Mouse (Mus musculus) neural tube, embryonic 10.5 days (tissue): Measurements from ENCODE around the gene Snx33.
"Not testable (repeated sequence)": the region's sequence is repeated elsewhere in the genome, so short reads cannot be mapped to it uniquely, and the experiment has no call there.

Experiments
- DNase-seq: peaks from one replicate; pipeline ENCODE4 v3.0.0-alpha.2; 2017; ENCODE audit warnings: low spot score; ENCODE audit errors: extremely low spot score

Gene Snx33

DNA sequence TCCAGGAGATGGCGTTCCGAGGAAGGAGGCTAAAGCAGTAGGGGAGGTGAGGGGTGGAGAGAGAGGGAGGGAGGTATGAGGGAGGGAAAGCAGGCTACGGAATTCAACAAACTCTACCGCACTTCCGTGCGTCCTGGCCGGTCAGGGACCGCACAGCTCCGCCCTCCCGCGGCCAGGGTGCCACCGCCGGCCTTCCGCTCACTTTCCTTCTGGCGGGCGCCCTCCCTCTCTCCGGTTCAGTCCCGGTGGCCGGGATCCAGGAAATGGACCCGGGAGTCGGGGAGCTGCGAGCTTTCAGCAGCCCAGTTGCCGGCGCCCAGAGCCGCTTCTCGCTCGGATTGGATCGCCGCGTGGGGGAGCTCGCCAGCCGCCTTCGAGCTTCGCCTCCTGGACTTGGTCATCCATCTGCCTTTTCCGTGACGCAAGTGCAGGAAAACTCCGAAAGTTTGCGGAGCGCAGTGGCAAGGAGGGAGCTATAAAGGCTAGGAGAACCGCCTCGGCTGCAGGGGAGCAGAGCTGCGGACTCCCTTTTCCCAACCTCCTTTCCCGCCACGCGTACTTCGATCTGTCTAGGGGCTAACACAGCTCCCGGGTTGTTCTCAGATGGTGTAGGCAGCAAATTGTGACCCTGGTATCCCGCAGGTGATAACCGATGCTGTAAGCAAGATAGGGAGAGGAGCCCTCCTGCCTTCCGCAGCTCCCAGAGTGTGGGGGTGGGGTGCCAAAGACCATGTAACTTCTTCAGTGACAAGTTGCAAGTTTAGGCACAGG is at the start of gene Snx33:
TSS of gene Snx33 (minus strand) at position 331 of the 771 bp plus-strand sequence.
- peak; percentile 95 for DNase-seq

DNA sequence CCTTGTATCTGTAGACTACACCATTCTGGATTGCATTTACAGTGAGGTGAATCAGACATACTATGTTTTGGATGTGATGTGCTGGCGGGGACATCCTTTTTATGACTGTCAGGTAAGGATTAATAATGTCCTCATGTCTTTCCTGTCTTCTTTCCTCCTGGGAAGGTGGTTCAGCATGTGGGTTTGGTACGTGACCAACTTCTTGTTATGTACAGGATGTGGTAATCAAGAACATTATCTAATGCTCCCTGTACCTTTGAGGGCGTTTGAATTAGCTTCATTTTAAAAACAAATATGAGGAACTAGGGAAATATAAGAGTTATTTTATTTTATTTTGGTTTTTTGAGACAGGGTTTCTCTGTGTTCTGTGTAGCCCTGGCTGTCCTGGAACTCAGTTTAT is 47.0 kb upstream of the Snx33 start:
- no peak for DNase-seq

DNA sequence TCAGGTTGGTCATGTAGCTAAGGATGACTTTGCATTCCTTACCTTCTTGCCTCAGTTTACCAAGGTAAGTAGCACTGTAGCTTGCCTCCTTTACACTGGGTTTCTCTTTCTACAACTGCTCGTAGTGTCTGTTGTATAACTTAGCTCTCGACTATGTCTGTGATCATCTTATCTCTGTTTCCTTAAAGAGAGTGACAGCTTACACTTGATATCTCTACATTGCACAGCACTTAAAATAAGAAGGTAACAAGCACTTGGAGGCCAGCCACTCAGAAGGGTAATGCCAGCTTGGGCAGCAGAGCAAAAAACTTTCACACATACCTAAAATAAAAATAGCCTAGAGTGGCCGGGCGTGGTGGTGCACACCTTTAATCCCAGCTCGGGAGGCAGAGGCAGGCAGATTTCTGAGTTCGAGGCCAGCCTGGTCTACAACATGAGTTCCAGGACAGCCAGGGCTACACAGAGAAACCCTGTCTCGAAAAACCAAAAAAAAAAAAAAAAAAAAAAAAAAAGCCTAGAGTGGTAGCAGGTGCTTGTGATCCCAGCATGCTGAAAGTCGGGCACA is 45.9 kb upstream of the Snx33 start:
- DNase-seq = no peak

DNA sequence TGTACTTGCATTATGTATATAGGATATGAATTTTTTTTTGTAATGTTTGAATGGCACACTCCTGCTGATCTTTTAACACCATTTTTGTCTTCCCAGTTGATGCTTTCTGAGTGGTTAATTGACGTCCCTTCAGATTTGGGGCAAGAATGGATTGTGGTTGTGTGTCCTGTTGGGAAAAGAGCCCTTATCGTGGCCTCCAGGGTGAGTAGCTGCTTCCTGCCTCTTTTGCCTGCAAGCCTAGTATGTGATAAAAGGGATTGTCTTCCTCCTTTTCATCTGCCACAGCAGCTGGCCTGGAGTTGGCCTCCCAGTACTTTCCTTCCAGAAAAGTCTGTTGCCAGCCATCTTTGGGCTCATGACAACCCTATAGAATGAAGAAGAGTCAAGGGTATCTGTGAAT is 42.0 kb upstream of the Snx33 start:
- DNase-seq = no peak

DNA sequence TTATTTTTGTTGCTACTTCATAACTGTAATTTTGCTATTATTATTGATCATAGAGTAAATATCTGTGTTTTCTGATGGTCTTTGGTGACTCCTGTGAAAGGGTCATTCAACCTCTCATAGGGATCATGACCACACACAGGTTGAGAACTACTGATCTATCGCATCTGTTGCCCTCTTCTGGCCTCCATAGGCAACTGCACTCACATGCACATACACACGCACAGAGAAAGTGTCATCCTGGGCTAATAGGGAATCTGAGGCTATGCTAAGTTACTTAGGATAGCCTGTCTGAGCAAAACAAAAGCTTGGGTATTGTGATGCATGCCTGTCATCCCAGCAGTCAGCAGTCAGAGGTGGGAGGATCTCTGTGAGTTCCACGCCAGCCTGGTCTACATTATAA is 33.4 kb upstream of the Snx33 start:
- DNase-seq = no peak

DNA sequence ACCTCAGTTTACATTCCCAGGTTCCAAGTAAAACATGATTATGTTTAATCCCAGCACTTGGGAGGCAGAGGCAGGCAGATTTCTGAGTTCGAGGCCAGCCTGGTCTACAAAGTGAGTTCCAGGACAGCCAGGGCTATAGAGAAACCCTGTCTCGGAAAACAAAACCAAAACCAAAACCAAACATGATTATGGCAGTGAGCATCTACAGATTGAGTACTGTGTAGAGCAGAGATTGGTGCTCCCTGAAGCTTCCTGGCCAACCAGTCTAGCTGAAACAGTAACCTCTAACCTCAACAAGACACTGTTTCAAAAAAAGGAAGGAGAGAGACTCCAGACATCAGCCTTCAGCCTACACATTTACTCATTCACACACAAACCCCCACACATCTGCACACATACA is 30.5 kb upstream of the Snx33 start:
- no peak for DNase-seq

DNA sequence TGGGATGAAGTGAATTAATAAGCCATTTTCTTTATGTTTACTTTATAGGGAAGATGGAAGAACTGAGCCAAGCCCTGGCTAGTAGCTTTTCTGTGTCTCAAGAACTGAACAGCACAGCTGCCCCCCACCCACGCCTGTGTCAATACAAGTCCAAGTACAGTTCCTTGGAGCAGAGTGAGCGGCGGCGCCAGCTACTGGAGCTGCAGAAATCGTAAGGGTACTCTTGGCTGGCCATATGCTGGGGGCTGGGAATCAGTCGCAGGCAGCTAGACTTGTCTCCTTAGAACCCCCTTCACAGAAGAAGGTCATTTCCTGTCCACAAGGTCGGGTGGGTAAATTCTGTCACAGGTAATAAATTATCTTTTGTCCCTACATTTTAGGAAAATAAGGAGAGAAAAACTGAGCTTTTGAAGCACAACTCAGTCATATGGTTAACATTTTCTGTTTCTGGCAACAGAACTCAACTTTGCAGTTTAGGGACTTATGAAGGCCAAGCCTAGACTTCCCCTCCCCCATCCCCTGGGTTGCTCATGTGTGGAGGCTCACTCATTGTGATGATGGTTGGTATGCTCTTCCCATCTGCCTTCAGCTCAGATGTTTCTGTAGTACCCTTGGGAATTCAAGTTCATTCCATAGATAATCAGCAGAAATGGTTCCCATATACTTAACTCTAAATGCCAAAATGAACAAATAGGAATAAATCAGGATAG is 28.9 kb upstream of the Snx33 start:
- DNase-seq = no peak

DNA sequence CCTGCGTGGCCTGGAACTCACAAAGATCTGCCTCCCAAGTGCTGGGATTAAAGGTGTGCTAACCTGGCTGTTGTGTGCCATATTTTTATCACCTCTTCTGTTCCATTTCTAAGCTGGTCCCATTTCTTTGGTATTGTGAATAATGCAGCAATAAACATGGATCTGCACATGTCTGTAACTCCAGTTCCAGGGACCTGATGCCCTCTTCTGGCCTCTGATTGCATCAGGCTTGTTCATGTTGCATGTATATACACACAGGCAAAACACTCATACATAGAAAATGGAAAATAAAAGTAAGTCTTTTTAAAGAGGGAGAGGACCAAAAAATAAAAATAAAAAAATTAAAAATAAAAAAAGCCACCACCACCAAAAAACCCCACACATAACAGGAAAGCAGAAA is 25.4 kb upstream of the Snx33 start:
- no peak for DNase-seq

DNA sequence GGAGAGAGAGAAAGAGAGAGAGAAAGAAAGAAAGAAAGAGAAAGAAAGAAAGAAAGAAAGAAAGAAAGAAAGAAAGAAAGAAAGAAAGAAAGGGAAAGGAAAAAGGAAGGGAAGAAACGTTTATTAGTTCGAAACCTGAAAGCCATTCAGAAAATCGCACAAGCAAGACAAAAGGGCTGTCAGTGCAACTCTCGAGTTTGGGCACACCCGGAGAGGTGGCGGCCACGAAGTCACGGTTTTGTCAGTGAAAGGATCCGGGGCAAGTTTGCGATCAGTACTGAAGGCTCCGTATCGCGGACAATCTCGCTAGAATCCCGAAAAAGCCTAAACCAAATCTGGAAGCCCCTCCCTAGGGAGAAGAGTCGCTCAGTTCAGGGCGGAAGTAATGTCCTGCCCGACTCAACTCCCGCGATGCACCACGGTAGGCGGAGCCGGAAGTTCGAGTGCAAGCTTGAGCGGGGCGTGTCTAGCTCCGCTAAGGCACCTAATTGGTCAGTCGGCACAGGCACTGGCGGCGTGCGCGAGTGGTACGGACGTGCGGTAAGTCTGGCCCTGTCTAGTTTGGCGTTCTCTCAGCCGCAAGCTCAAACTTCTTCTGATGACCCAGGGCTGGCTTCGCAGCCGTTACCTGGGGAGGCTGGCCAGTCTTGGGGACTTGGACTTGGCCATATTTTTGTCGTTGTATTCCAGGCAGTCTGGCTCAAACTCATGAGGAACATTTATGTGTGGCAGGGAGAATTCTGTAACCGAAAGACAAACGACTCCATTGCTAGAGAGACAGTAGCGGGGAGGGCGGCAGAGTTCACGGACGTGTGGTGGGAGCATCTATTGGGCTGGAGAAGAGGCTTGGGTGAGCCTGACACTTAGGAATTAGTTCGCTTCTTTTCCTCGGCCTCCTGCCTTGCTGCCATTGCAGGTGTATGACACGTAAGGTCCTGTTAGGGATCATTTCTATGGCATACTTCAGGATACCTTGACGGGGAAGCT is 22.5 kb upstream of the Snx33 start, which contains the start of gene Snupn:
TSS of gene Snupn (plus strand) at position 465 of the 987 bp plus-strand sequence.
- DNase-seq = peak; percentile 98

DNA sequence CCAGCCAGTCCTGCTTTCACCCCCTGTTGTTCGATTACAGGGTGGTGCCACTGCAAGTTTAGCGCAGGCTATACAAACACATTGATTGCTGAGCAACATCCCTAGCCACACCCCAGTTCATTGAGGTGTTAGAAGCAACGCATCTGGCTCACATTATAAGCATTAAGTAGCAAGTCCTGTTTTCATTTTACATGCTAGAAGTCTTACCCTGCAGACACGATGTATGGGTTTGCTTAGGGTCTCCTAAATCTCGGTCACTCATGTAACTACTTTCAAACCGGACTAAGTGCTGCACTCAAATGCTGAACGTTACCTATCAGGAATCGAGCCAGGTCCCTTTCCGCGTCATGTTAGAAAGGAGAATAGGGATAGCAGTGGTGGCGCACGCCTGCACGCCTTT is 21.6 kb upstream of the Snx33 start:
- peak; percentile 18 for DNase-seq

DNA sequence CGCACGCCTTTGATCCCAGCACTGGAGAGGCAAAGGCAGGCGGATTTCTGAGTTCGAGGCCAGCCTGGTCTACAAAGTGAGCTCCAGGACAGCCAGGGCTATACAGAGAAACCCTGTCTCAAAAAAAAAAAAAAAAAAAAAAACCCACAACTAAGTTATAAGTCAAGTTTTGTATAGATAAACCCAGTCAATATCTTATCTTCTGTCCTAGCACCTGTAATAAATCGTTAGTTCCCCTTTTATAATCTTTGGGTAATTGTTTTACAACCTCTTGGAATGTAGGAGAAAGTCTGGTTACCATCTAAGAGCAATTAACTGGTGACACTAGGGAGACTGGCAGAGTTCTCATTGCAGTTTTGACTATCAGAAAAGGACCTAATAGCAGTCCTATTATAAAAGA is 20.5 kb upstream of the Snx33 start:
- not testable (repeated sequence) for DNase-seq

DNA sequence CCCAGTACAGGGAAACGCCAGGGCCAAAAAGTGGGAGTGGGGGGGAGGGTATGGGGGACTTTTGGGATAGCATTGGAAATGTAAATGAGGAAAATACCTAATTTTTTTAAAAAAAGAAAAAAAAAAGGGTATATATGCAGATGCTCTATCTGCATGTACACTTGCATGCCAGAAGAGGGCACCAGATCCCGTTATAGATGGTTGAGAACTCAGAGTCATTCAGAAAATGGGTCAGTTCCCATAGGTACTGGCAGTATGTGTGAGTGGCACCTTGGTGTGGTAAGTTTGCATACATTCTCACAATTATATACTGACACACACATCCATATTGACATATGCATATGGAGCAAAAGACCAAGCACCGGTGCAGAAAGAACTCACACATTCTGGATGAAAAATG is 19.3 kb upstream of the Snx33 start:
- peak; percentile 32 for DNase-seq

DNA sequence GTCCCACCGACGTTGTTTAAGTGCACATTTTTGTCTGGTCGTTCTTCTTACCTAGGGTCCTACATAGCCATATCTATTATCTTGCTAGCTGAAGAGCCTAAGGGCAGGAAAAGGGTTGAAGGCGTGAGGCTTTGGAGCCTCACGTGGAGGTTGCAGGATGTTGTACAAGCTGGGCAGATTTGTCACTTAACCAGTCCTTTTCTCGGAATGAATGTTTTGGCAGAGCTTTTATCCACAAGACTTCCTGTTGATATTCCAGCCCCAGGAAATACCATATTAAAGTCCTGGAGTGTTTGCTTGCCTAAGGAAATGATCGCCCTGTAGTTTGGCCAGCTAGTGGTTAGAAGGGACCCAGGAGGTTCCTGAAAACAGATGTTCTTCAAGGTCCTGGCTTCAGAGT is 10.2 kb upstream of the Snx33 start:
- peak; percentile 17 for DNase-seq

DNA sequence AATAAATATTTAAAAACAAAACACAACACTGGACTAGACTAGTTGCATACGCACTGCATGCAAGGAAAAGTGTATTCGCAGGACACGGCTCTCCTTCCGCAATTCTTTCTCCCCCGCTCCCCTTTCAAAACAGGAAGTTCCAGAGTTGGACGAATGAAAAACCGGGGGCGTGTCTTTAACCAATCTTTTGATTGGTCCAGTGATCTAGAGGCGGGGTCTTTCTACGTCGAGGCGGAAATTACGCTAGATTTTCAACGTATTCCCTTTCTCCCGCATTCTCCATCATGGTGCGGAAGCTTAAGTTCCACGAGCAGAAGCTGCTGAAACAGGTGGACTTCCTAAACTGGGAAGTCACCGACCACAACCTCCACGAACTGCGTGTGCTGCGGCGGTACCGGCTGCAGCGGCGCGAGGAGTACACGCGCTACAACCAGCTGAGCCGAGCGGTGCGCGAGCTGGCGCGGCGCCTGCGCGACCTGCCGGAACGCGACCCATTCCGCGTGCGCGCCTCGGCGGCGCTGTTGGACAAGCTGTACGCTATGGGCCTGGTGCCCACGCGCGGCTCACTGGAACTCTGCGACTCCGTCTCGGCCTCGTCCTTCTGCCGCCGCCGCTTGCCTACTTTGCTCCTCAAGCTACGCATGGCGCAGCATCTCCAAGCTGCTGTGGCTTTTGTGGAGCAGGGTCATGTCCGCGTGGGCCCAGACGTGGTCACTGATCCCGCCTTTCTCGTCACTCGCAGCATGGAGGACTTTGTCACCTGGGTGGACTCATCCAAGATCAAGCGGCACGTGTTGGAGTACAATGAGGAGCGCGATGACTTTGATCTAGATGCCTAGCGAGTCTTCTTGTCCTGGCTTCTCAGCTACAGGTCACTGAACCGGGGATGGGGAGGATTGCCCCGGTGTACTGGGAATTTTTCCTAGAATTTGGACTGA is 9.3 kb upstream of the Snx33 start, which contains the start of gene Imp3:
TSS of gene Imp3 (plus strand) at position 253 of the 938 bp plus-strand sequence.
- DNase-seq = peak; percentile 82

DNA sequence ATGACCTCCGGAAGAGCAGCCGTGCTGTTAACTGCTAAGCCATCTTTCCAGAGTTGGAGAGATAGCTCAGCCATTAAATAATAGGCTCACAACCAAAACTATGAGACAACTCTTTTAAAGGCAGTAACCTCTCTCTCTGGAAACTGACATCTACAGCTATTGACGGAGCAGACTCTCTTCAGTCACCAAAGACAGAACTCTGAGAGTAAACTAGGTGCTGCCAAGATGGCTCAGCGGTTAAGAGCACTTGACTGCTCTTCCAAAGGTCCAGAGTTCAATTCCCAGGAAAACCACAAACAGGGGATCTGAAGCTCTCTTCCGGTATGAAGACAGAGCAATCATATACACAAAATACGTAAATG is 8.7 kb upstream of the Snx33 start:
- DNase-seq = no peak

DNA sequence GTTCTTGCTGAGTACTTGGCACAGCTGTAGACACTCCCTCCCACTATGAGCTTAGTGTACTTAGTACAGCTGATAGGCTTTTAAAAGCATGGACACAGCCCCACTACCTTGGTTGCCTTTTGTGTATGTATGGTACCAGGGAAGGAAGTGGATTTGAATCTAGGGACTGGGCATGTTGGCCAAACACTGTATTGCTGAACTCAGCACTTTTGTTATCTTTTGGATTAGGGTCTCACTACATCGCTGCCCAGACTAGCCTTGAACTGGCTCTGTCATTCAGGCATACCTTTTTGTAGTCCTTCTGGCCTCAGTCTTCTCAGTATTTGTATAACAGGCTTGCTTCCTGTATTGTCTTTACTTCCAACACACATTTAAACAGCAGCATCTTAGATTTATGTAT is 2.4 kb upstream of the Snx33 start:
- no peak for DNase-seq

DNA sequence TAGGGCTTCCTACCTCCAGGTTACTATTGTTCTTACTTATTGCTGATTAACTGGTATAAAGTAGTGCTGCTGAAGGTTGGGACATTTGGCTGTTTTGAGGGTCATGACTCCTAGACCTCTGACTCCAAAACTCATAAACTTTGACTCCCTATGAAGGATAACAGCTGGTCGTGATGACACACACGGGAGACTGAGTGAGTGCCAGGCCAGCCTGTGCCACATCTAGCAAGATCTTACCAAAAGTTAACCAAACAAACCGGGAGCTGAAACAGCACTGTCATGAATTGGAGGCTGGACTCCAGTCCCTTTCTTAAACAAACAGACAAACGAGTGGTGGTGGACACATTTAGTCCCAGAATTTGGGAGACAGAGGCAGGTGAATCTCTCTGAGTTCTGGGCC is 1.3 kb upstream of the Snx33 start:
- no peak for DNase-seq

DNA sequence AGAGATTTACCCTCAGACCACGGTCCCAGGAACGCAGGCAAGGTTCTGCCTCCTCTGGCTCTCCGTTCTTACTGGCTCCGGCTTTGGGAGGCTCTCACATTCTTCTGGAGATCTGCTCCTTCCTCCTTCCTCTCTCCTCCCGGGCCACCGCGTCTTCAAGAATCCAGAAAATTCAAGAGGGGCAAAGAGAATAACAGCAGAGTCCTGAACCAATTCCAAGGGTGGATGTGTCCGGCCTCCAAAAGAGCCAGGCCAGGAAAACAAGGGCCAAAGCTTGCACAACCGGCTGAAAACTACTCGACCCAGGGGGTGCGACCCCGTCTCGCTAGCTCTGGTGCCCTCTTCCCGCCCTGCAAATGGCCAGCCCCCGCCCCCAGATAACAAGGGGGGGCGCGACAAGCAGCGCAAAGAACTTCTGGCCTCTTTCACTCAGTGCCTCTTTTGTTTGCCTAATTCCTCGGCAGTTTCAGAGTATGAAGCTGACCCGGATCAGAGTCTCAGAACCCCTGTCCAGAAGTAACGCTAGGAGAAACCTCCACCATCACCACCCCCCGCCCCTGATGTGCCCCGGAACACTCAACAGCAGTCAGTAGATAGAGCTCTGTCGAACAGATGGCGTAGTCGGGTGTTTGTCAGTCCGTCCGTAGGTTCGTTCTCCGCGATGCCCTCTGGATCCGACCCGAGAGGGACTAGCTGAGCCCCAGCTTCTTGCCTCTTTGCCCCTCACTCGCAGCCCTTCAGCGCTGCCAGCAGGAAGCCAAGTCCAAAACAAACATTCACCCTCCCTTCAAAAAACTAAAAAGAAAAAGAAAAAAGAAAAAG is 769 bp downstream of the Snx33 start:
- DNase-seq = peak; percentile 69

DNA sequence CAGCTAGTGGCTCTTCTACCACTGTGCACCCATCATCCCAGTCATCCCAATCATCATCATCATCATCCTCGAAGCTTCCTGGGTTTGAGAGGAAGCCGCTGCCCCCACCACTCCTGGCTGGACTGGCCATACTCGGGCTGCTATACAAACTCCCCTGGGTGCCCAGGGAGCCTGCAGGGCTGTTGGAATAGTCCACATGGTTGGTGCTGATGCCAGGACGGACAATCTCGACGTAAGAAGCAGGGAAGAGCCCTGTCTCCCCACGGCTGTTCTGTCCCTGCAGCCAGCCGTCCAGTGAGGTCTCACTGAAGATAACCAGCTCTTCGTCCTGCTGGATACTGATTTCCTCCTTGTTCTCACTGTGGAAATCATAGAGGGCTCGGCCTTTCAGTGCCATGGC is 1.8 kb downstream of the Snx33 start:
- no peak for DNase-seq

DNA sequence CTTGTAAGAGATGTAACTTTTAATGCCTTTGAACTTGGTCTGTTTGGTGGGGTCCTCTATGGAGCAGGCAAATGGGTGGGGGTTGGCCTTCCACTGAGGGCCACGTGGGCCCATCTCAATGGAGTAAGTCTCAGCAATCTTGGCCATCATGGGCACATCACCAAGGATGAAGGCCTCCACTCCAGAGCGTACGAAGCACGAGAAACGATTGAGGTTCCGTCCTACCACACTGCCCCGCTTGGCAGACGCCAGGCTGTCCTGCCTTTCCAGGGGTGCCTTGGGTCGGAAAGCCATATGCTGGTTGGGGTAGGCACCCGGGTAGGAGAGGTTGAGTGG is 2.2 kb downstream of the Snx33 start:
- DNase-seq = no peak
